13 mouse cellular contexts compared by ENCODE assay signal in the genomic region with DNA sequence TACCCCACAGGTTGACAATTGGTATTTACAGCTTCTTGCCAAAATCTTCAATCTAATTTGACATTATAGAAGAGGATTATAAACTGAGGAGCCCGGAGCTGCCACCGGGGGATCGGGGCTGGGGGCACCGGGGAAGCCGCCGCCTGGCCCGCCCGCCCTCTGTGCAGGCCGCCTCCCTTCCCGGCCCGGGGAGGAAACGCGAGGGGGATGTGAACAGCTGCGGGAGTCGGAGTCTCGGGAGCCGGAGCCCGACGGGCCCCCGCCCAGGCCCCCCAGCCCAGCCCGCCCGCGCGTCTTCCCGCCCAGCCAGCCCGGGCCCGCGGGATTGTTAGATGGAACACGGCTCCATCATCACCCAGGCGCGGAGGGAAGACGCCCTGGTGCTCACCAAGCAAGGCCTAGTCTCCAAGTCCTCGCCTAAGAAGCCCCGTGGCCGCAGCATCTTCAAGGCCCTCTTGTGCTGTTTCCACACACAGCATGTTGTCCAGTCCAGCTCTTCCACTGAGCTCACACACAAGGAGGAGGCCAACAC. TPM values are rescaled to one million over a fixed set of nuclear protein-coding genes. Genes with fewer than 3 reads are reported as not detected.
DNase-seq lines count a peak whose midpoint lies in the region; ATAC-seq and TF ChIP-seq lines count a peak whose summit lies in the region.
"Not testable (repeated sequence)": the region's sequence is repeated elsewhere in the genome, so short reads cannot be mapped to it uniquely, and the experiment has no call there.
"Had no signal": no experiment of that assay in that cellular context is flagged by ENCODE, and none has a peak within 500 bp of the region (broad histone marks: within the 10 kb centered on the region; RNA-seq: fewer than 3 reads in every experiment).

No protein-coding gene starts in this region.

- not testable (repeated sequence) for H3K27ac ChIP-seq in ES-E14 (ENCODE audit: insufficient read depth, low read depth, low read length, poor library complexity, severe bottlenecking); forebrain, embryonic 15.5 days (replicated peaks); hindbrain, embryonic 12.5 days; intestine, postnatal 0 days (ENCODE audit: low read depth, low read length); liver, embryonic 11.5 days (ENCODE audit: low read depth, low read length); lung, embryonic 16.5 days (ENCODE audit: low read length); neural tube, embryonic 12.5 days

- WGBS in forebrain, embryonic 15.5 days: 88% methylated on average over 28 of the region's 35 CpGs
- 70% methylated on average over 23 of the region's 35 CpGs for WGBS in hindbrain, embryonic 12.5 days
- 62% methylated on average over 27 of the region's 35 CpGs for WGBS in intestine, postnatal 0 days
- WGBS in liver, embryonic 11.5 days: 51% methylated on average over 28 of the region's 35 CpGs
- WGBS in lung, embryonic 16.5 days: 48% methylated on average over 27 of the region's 35 CpGs
- WGBS in neural tube, embryonic 12.5 days: 79% methylated on average over 31 of the region's 35 CpGs

- not testable (repeated sequence) for H3K4me2 ChIP-seq in forebrain, embryonic 15.5 days (replicated peaks); hindbrain, embryonic 12.5 days (replicated peaks); intestine, postnatal 0 days (replicated peaks; ENCODE audit: low read depth); liver, embryonic 11.5 days; lung, embryonic 16.5 days (ENCODE audit: low read depth, low read length); neural tube, embryonic 12.5 days (replicated peaks)

- peak overlapping the region; percentile 39 to 53; a peak in 3 of 4 replicates for H3K4me3 ChIP-seq in ES-E14 (ENCODE audit: insufficient read depth in 1 of 2, low read depth in 1 of 2, low read length in 2 of 2, poor library complexity in 1 of 2, severe bottlenecking in 1 of 2)
- H3K4me3 ChIP-seq in forebrain, embryonic 15.5 days; hindbrain, embryonic 12.5 days; intestine, postnatal 0 days (ENCODE audit: low read depth, low read length); liver, embryonic 11.5 days (ENCODE audit: low read depth, low read length); lung, embryonic 16.5 days (ENCODE audit: low read length); neural tube, embryonic 12.5 days: not testable (repeated sequence)

- ATAC-seq in forebrain, embryonic 15.5 days (replicated peaks): 0 out of 2 replicates have a peak, but pooled peaks have one; percentile 32
- peak; percentile 50; the same call in 1 of the 2 replicates for ATAC-seq in hindbrain, embryonic 12.5 days (ENCODE audit: low FRiP score)
- ATAC-seq in intestine, postnatal 0 days: peak; percentile 28; the same call in 1 of the 2 replicates
- ATAC-seq in liver, embryonic 11.5 days (replicated peaks; ENCODE audit: low FRiP score): peak; percentile 32
- ATAC-seq in lung, embryonic 16.5 days (ENCODE audit: low read depth): peak; percentile 47; the same call in 1 of the 2 replicates
- ATAC-seq in neural tube, embryonic 12.5 days (ENCODE audit: low FRiP score, low read depth): peak; percentile 58; the same call in 1 of the 2 replicates

- in situ Hi-C loops in ES-E14 (cut with MboI; ENCODE audit: low sequenced_read_pairs in 2 of 2, unreplicated experiment in 2 of 2): not testable (repeated sequence)

- not testable (repeated sequence) for TF ChIP-seq CTCF in intestine, postnatal 0 days (IDR thresholded peaks at IDR 0.05; ENCODE audit: low read depth)

- DNase-seq in ES-E14 (ENCODE audit: low read depth, low spot score); liver, embryonic 11.5 days (ENCODE audit: low spot score): not testable (repeated sequence)

- not testable (repeated sequence) for H3K9me3 ChIP-seq in ES-E14 (ENCODE audit: control insufficient read depth, insufficient read depth, low read depth, low read length); forebrain, embryonic 15.5 days; hindbrain, embryonic 12.5 days (replicated peaks); intestine, postnatal 0 days (ENCODE audit: control insufficient read depth); liver, embryonic 11.5 days (ENCODE audit: control insufficient read depth, low read length); lung, embryonic 16.5 days (ENCODE audit: control insufficient read depth, low read length); neural tube, embryonic 12.5 days

- H3K4me1 ChIP-seq in ES-E14 (ENCODE audit: control insufficient read depth in 2 of 2, insufficient read depth in 2 of 2, low read length in 2 of 2, poor library complexity in 1 of 2); forebrain, embryonic 15.5 days; hindbrain, embryonic 12.5 days; intestine, postnatal 0 days (replicated peaks; ENCODE audit: control insufficient read depth, insufficient read depth, low read length); liver, embryonic 11.5 days (replicated peaks; ENCODE audit: control insufficient read depth, insufficient read depth, low read length); lung, embryonic 16.5 days (replicated peaks; ENCODE audit: control insufficient read depth, insufficient read depth, low read length); neural tube, embryonic 12.5 days: not testable (repeated sequence)

- H3K27me3 ChIP-seq in forebrain, embryonic 15.5 days; hindbrain, embryonic 12.5 days; intestine, postnatal 0 days (replicated peaks; ENCODE audit: control insufficient read depth, insufficient read depth, low read length); liver, embryonic 11.5 days (replicated peaks; ENCODE audit: control insufficient read depth, insufficient read depth, low read length); lung, embryonic 16.5 days (ENCODE audit: control insufficient read depth, insufficient read depth, low read depth, low read length); neural tube, embryonic 12.5 days (replicated peaks): not testable (repeated sequence)

- not testable (repeated sequence) for H3K9ac ChIP-seq in ES-E14 (ENCODE audit: insufficient read depth, low read depth, low read length, poor library complexity, severe bottlenecking); forebrain, embryonic 15.5 days (replicated peaks); hindbrain, embryonic 12.5 days; intestine, postnatal 0 days (ENCODE audit: low read depth, low read length); liver, embryonic 11.5 days (ENCODE audit: low read depth, low read length); lung, embryonic 16.5 days (ENCODE audit: low read length); neural tube, embryonic 12.5 days

- H3K36me3 ChIP-seq in ES-E14 (ENCODE audit: control insufficient read depth, insufficient read depth, low read length, poor library complexity, severe bottlenecking); forebrain, embryonic 15.5 days; hindbrain, embryonic 12.5 days; intestine, postnatal 0 days (ENCODE audit: control insufficient read depth, insufficient read depth); liver, embryonic 11.5 days (ENCODE audit: control insufficient read depth, insufficient read depth, low read length); lung, embryonic 16.5 days (ENCODE audit: control insufficient read depth, insufficient read depth, low read length); neural tube, embryonic 12.5 days: not testable (repeated sequence)

RNA-seq across cellular contexts. Expression of a gene that starts 17.3 kb away (rescaled TPM):
- not detected in 2 replicates for total RNA-seq in ES-E14 (2012; rRNA removed)
- polyA plus RNA-seq in forebrain, embryonic 15.5 days (2015; fragmentation: Nextera tagmentation; extraction: Ambion mirVana): not detected in 2 replicates
- not detected in 2 replicates for polyA plus RNA-seq in hindbrain, embryonic 12.5 days (2016; fragmentation: Nextera tagmentation; extraction: Ambion mirVana)
- not detected in 2 replicates for polyA plus RNA-seq in intestine, postnatal 0 days (2015; fragmentation: Nextera tagmentation; extraction: Ambion mirVana)
- not detected in 2 replicates for polyA plus RNA-seq in liver, embryonic 11.5 days (2014; fragmentation: Nextera tagmentation; extraction: Ambion mirVana)
- not detected in 2 replicates for polyA plus RNA-seq in lung, embryonic 16.5 days (2015; fragmentation: Nextera tagmentation; extraction: Ambion mirVana)
- polyA plus RNA-seq in neural tube, embryonic 12.5 days (2016; fragmentation: Nextera tagmentation; extraction: Ambion mirVana): not detected in 2 replicates
- total RNA-seq: adrenal gland, postnatal 36 days; gastrocnemius, postnatal 14 days; heart, adult 8-10 months; heart, postnatal 25 days had no signal
- polyA plus RNA-seq: embryonic facial prominence, embryonic 10.5 days; limb, embryonic 10.5 days had no signal

RNA-seq across cellular contexts. Expression of a gene that starts 18.1 kb away (rescaled TPM):
- total RNA-seq in ES-E14 (2012; rRNA removed): 0.04 TPM in 1 of 2 replicates, not detected in the other
- not detected in 2 replicates for polyA plus RNA-seq in forebrain, embryonic 15.5 days (2015; fragmentation: Nextera tagmentation; extraction: Ambion mirVana)
- not detected in 2 replicates for polyA plus RNA-seq in hindbrain, embryonic 12.5 days (2016; fragmentation: Nextera tagmentation; extraction: Ambion mirVana)
- polyA plus RNA-seq in intestine, postnatal 0 days (2015; fragmentation: Nextera tagmentation; extraction: Ambion mirVana): not detected in 2 replicates
- polyA plus RNA-seq in liver, embryonic 11.5 days (2014; fragmentation: Nextera tagmentation; extraction: Ambion mirVana): not detected in 2 replicates
- 0.03 TPM in 1 of 2 replicates, not detected in the other for polyA plus RNA-seq in lung, embryonic 16.5 days (2015; fragmentation: Nextera tagmentation; extraction: Ambion mirVana)
- 0.01 TPM in 1 of 2 replicates, not detected in the other for polyA plus RNA-seq in neural tube, embryonic 12.5 days (2016; fragmentation: Nextera tagmentation; extraction: Ambion mirVana)
- total RNA-seq: adrenal gland, postnatal 36 days; gastrocnemius, postnatal 14 days; heart, adult 8-10 months; heart, postnatal 25 days had no signal
- polyA plus RNA-seq: embryonic facial prominence, embryonic 10.5 days; limb, embryonic 10.5 days had no signal

RNA-seq across cellular contexts. Expression of a gene that starts 43.6 kb away (rescaled TPM):
- total RNA-seq in ES-E14 (2012; rRNA removed): 0.05 TPM in 1 of 2 replicates, not detected in the other
- 0.05 and 0.09 TPM in 2 replicates for polyA plus RNA-seq in forebrain, embryonic 15.5 days (2015; fragmentation: Nextera tagmentation; extraction: Ambion mirVana)
- polyA plus RNA-seq in hindbrain, embryonic 12.5 days (2016; fragmentation: Nextera tagmentation; extraction: Ambion mirVana): 0.03 TPM in 1 of 2 replicates, not detected in the other
- not detected in 2 replicates for polyA plus RNA-seq in intestine, postnatal 0 days (2015; fragmentation: Nextera tagmentation; extraction: Ambion mirVana)
- polyA plus RNA-seq in liver, embryonic 11.5 days (2014; fragmentation: Nextera tagmentation; extraction: Ambion mirVana): not detected in 2 replicates
- polyA plus RNA-seq in lung, embryonic 16.5 days (2015; fragmentation: Nextera tagmentation; extraction: Ambion mirVana): not detected in 2 replicates
- polyA plus RNA-seq in neural tube, embryonic 12.5 days (2016; fragmentation: Nextera tagmentation; extraction: Ambion mirVana): not detected in 2 replicates
- total RNA-seq: adrenal gland, postnatal 36 days; gastrocnemius, postnatal 14 days; heart, adult 8-10 months; heart, postnatal 25 days had no signal
- polyA plus RNA-seq: embryonic facial prominence, embryonic 10.5 days; limb, embryonic 10.5 days had no signal
